Mouse (Mus musculus): Measurements from ENCODE around the gene Phf11a. TPM values are rescaled to one million over a fixed set of nuclear protein-coding genes. Genes with fewer than 3 reads are reported as not detected.
"Not testable (repeated sequence)": the region's sequence is repeated elsewhere in the genome, so short reads cannot be mapped to it uniquely, and the experiment has no call there.

The Phf11a gene
- not detected for total RNA-seq (2021)
- long read RNA-seq, experiment 1, partial matches to known transcripts: 0 of 1 reads
- long read RNA-seq, experiment 1, other reads (novel, unspliced or antisense): 0 of 1 reads
- long read RNA-seq, experiment 2: 0 reads

DNA sequence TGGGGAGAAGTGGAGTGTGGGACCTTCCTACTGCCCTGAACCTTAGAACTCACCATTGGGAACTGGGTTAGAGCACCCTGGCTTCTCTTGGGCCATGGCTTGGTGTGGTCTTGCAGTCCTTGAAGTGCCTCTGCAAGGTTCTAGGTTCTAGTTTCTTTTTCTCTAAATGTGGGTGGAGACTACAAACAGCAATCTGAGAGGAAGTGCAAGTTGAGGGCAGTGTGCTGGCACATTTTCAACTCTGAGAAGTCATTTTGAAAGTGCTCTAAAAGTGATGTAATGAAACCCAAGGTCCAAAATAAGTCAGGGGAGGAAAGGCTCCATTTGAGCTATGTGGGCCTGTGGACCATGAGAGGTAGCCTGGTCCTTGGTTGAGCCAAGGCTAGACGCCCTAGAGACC lies at the start of gene Phf11a:
Gene Phf11a, minus strand, starts transcription at position 132 of the 400 bp plus-strand sequence.
- not testable (repeated sequence) for DNase-seq (ENCODE audit: low spot score in 2 of 2)

DNA sequence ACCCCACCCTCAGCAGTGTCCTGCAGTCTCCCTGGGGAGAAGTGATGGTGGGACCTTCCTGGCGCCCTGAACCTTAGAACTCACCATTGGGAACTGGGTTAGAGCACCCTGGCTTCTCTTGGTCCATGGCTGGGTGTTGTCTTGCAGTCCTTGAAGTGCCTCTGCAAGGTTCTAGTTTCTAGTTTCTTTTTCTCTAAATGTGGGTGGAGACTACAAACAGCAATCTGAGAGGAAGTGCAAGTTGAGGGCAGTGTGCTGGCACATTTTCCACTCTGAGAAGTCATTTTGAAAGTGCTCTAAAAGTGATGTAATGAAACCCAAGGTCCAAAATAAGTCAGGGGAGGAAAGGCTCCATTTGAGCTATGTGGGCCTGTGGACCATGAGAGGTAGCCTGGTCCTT lies 43.9 kb upstream of the Phf11a start, which contains the start of gene Phf11b:
Gene Phf11b, minus strand, starts transcription at position 163 of the 400 bp plus-strand sequence.
- DNase-seq (ENCODE audit: low spot score in 2 of 2): not testable (repeated sequence)

DNA sequence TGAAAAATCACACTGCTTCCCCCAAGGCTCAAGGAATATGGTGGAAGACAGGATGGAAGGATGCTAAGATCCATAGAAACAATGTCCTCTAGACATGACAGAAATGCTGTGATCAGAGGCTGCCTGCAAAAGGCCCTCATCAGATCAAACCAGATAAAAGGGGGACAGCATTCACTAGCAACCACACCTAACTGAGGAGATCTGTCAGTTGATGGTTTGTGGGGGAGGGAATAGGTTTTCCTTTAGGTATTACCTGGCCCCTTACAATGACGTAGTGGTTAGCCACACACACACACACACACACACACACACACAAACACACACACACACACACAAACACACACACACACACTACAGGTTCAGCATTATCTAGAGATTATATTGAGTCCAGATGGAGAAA lies 42.2 kb upstream of the Phf11a start:
- no peak for DNase-seq (ENCODE audit: low spot score in 2 of 2)

DNA sequence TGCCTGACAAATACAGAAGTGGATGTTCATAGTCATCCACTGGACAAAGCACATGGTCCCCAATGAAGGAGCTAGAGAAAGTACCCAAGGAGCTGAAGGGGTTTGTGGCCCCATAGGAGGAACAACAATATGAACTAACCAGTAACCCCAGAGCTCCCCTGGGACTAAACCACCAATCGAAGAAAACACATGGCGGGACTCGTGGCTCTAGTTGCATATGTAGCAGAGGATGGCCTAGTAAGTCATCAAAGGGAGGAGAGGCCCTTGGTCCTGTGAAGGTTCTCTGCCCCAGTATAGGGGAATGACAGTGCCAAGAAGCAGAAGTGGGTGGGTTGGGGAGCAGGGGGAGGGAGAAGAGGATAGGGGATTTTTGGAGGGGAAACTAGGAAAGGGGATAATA lies 38.7 kb upstream of the Phf11a start:
- not testable (repeated sequence) for DNase-seq (ENCODE audit: low spot score in 2 of 2)

DNA sequence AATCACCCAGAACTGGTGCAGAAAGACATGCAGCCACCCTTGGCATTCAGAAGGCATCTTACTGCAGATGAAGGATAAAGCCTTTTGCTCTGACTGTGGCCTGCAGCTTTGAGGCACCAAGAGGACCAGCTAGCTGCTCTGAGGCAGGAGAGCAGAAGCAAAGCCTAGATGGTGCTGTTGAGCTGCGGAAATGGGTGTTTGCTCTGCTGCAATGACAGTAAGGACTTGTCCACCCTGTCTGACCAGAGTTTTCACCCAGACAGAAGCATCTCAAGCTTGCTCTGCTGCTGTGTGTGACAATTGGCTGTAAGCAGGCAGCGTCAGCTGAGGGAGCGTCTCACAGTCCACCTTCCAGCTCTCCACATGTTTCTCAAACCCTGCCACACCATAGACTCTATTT lies 33.2 kb upstream of the Phf11a start:
- not testable (repeated sequence) for DNase-seq (ENCODE audit: low spot score in 2 of 2)

DNA sequence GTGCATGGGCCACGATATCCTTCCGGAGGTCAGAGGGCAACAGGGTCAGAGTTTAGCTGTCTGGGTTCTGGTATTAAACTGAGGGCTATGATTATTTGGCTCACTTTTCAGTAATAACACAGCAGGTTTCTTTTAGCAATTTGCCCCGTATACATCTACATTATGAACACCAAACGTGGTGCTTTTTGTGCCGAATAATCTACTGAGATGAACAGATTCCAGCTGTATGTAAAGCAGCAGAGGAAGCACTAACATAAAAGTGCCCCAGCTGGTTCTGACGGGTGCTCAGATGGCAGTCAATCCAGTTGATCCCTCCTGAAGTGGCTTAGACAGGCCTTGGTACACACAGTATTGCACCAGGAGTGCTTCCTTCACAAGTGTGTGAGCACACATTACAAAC lies 22.6 kb upstream of the Phf11a start:
- not testable (repeated sequence) for DNase-seq (ENCODE audit: low spot score in 2 of 2)

DNA sequence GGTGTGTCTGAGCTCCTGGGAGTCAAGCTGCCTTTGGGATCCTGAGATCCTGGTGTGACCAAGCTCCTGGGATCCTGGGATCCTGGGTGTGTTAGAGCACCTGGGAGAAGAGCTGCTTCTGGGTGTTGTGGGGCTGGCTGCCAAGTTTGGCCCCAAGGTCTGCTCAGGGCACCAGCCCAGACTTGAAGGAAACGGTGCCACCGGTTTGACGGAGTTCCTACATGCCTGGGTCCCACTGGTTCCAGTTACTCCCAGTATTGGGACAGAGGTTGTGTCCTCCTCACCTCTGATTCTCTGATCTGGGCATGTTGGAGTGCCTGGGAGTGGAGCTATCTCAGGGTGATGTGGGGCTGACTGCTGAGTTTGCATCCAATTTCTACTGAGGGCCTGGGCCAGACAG lies 21.7 kb upstream of the Phf11a start:
- DNase-seq (ENCODE audit: low spot score in 2 of 2): not testable (repeated sequence)

DNA sequence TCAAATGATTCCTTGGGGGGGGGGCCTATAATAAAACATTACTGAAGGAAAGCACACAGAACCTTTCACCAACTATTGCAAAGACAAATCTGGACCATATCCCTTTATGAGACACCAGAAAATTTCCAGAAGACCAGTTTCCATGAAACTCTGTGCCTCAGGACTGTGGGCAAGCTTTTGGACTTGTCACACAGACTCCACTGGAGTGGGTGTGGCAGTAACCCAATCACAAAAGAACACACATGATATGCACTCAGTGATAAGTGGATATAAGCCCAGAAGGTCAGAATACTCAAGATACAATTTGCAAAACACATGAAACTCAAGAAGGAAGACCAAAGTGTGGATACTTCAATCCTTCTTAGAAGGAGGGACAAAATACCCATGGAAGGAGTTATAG lies 5.6 kb downstream of the Phf11a start:
- not testable (repeated sequence) for DNase-seq (ENCODE audit: low spot score in 2 of 2)

DNA sequence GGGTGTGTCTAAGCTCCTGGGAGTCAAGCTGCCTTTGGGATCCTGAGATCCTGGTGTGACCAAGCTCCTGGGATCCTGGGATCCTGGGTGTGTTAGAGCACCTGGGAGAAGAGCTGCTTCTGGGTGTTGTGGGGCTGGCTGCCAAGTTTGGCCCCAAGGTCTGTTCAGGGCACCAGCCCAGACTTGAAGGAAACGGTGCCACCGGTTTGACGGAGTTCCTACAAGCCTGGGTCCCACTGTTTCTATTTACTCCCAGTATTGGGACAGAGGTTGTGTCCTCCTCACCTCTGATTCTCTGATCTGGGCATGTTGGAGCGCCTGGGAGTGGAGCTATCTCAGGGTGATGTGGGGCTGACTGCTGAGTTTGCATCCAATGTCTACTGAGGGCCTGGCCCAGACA lies 22.4 kb downstream of the Phf11a start:
- not testable (repeated sequence) for DNase-seq (ENCODE audit: low spot score in 2 of 2)

DNA sequence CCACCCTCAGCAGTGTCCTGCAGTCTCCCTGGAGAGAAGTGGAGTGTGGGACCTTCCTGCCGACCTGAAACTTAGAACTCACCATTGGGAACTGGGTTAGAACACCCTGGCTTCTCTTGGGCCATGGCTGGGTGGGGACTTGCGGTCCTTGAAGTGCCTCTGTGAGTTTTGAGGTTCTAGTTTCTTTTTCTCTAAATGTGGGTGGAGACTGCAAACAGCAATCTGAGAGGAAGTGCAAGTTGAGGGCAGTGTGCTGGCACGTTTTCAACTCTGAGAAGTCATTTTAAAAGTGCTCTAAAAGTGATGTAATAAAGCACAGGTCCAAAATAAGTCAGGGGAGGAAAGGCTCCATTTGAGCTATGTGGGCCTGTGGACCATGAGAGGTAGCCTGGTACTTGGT lies 37.3 kb downstream of the Phf11a start, which contains the start of gene Gm6904:
Gene Gm6904, minus strand, starts transcription at position 161 of the 400 bp plus-strand sequence.
- DNase-seq (ENCODE audit: low spot score in 2 of 2): no peak

DNA sequence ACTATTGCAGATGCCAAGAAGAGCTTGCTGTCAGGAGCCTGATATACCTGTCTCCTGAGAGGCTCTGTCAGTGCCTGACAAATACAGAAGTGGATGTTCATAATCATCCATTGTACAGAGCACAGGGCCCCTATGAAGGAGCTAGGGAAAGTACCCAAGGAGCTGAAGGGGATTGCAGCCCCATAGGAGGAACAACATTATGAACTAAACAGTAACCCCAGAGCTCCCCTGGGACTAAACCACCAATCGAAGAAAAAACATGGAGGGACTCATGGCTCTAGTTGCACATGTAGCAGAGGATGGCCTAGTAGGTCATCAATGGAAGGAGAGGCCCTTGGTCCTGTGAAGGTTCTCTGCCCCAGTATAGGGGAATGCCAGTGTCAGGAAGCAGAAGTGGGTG lies 41.5 kb downstream of the Phf11a start:
- not testable (repeated sequence) for DNase-seq (ENCODE audit: low spot score in 2 of 2)

DNA sequence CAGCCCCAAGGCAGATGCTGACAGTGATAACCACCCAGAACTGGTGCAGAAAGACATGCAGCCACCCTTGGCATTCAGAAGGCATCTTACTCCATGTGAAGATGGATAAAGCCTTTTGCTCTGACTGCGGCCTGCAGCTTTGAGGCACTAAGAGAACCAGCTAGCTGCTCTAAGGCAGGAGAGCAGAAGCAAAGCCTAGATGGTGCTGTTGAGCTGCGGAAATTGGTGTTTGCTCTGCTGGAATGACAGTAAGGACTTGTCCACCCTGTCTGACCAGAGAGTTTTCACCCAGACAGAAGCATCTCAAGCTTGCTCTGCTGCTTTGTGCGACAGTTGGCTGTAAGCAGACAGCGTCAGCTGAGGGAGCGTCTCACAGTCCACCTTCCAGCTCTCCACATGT lies 47.0 kb downstream of the Phf11a start:
- not testable (repeated sequence) for DNase-seq (ENCODE audit: low spot score in 2 of 2)

DNA sequence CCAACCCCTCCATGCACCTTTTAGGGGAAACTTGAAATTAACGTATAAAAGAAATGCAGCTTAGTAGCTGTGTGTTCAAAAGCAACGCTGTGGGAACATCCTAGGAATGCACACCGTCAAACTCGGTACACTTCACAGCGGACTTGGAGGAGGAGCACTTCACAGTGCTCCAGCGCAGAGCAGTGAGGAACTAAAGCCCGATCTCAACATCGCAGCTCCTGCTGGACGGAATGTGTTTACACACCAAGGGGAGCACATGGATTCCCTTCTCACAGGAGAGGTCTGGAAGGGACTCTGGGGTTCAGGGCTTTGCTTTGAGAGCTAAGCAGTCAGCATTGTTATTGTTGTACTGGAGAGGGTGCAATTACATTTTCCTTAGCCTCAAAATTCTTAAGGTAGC lies 63.7 kb downstream of the Phf11a start:
- no peak for DNase-seq (ENCODE audit: low spot score in 2 of 2)

DNA sequence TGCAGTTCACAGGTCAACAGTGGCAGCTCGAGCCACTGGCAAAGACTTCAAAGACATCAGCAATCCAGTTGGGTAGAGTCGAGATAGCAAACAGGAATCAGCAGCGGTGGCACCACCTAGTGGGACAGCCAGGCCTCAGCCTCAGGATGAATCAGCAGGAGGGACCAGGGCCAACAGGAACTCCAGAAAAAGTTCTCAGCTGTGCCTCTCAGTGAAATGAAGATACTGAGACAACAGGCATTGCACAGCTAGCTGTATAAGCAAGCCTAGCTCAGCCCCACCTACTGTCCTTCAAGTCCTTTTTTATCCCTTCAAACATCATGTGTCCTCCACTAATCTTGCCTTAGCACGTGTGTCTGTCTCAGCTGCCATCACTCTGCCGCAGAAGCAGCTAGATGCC lies 65.3 kb downstream of the Phf11a start:
- DNase-seq (ENCODE audit: low spot score in 2 of 2): no peak

DNA sequence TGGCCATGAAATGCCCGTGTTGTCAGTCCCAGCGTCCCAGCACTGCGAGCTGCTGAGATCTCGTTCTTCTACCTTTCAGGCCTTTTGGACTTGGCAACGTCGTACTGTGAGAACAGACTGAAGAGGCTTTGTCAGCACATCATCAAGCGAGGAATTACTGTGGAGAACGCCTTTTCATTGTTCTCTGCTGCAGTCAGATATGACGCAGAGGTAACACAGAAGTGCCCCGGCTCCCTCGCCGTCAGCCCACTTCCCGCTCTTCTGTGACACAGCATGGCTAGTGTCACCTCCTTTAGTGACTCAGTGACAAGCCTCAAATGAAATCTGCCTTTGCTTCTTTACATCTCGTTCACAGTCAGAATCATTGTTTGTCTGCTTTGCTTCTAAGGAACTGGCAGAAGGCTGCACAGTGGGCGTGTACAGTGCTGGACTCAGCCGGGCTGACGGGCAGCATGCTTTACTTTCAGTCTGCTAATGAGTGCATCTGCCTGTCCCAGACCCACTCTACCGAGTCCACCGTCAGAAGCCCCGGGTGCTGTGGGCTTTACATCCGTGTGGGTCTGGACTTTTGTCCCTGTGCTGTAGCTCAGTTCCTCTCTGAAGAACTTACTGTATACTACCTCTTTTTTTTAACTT lies 66.9 kb downstream of the Phf11a start:
- no peak for DNase-seq (ENCODE audit: low spot score in 2 of 2)

DNA sequence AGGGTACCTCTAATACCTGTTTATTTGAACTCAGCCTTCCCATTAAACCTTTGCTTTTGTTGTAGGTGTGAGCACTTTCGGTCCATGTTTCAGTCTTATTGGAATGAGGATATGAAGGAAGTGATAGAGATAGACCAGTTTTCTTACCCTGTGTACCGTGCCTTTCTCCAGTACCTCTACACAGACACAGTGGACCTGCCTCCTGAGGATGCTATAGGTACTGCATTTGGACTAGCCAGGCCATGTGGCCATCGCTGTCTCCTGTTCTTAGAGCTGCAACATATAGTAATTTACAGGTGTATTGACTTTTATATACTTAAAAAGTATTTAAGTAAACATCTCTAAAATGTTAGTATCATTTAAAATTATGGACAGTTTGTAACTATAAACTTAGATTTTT lies 67.5 kb downstream of the Phf11a start:
- no peak for DNase-seq (ENCODE audit: low spot score in 2 of 2)

Other genes starting within 250 kb of the Phf11a start
- not detected for gene 1700129C05Rik, start 154.6 kb downstream of the Phf11a start, total RNA-seq (2021)
- not detected for gene Gm5142, start 118.8 kb downstream of the Phf11a start, total RNA-seq (2021)
- gene Rcbtb1, start 96.3 kb downstream of the Phf11a start, total RNA-seq (2021): 10 to 100 TPM; 26.4 to 26.9 TPM
- gene Gm6904, start 37.3 kb downstream of the Phf11a start, total RNA-seq (2021): not detected
- gene Phf11b, start 43.8 kb upstream of the Phf11a start, total RNA-seq (2021): under 1 TPM; 0.23 to 0.39 TPM
- 1 to 10 TPM; 2.3 to 2.4 TPM for gene Phf11d, start 67.9 kb upstream of the Phf11a start, total RNA-seq (2021)
- 1 to 10 TPM in 1 of 2 experiments, under 1 TPM in 1; 0.67 to 1.0 TPM for gene Phf11c, start 97.9 kb upstream of the Phf11a start, total RNA-seq (2021)
- gene Setdb2, start 143.4 kb upstream of the Phf11a start, total RNA-seq (2021): 1 to 10 TPM; 8.2 to 8.5 TPM
- 10 to 100 TPM; 18.7 to 19.9 TPM for gene Cab39l, start 143.4 kb upstream of the Phf11a start, total RNA-seq (2021)